In genomic region chr2:169887921-169888320, GRCm38 (mm10) we compare ENCODE assay signal across 28 mouse cellular contexts.
"Had no signal": no experiment of that assay in that cellular context is flagged by ENCODE, and none has a peak within 500 bp of the region (broad histone marks: within the 10 kb centered on the region; RNA-seq: fewer than 3 reads in every experiment).

No protein-coding gene starts in this region.

- H3K9me3 ChIP-seq: heart, embryonic 13.5 days; heart, embryonic 15.5 days; hindbrain, embryonic 10.5 days; hindbrain, embryonic 12.5 days; intestine, embryonic 15.5 days; kidney, embryonic 15.5 days; limb, embryonic 13.5 days; limb, embryonic 15.5 days; liver, embryonic 12.5 days had no signal

- H3K4me2 ChIP-seq: heart, embryonic 11.5 days; heart, embryonic 13.5 days; heart, embryonic 15.5 days; hindbrain, embryonic 12.5 days; hindbrain, embryonic 14.5 days; intestine, embryonic 15.5 days; kidney, embryonic 15.5 days; limb, embryonic 13.5 days; limb, embryonic 15.5 days; liver, embryonic 12.5 days had no signal

- H3K27ac ChIP-seq: heart, adult 2 months; heart, embryonic 13.5 days; heart, embryonic 15.5 days; hindbrain, embryonic 10.5 days; hindbrain, embryonic 12.5 days; hindbrain, embryonic 14.5 days; intestine, embryonic 15.5 days; kidney, embryonic 15.5 days; kidney, postnatal 0 days; limb, embryonic 13.5 days; limb, embryonic 15.5 days; liver, embryonic 12.5 days; liver, embryonic 14.5 days had no signal

- H3K36me3 ChIP-seq: heart, embryonic 15.5 days; hindbrain, embryonic 10.5 days; hindbrain, embryonic 12.5 days; intestine, embryonic 15.5 days had no signal

- H3K4me1 ChIP-seq: heart, embryonic 13.5 days; heart, embryonic 15.5 days; intestine, embryonic 15.5 days; limb, embryonic 15.5 days; liver, embryonic 12.5 days had no signal

- H3K9ac ChIP-seq: heart, embryonic 13.5 days; heart, embryonic 15.5 days; hindbrain, embryonic 12.5 days; hindbrain, embryonic 14.5 days; intestine, embryonic 15.5 days; kidney, embryonic 15.5 days; limb, embryonic 13.5 days; limb, embryonic 15.5 days; liver, embryonic 12.5 days; liver, embryonic 14.5 days had no signal

- DNase-seq: gastrocnemius, postnatal 14 days; gastrocnemius, postnatal 36 days; heart, adult 2 months; heart, postnatal 14 days; heart, postnatal 4 days; kidney, adult 11 months; kidney, adult 2 months; kidney, adult 9 months; kidney, postnatal 14 days; kidney, postnatal 36 days; layer of hippocampus, adult 9-11 months; layer of hippocampus, postnatal 36 days; left cerebral cortex, postnatal 4 days had no signal

- H3K4me3 ChIP-seq: heart, adult 2 months; heart, embryonic 13.5 days; heart, embryonic 15.5 days; hindbrain, embryonic 10.5 days; hindbrain, embryonic 12.5 days; intestine, embryonic 15.5 days; kidney, embryonic 15.5 days; limb, embryonic 13.5 days; limb, embryonic 15.5 days; liver, embryonic 12.5 days had no signal

- H3K27me3 ChIP-seq: heart, embryonic 13.5 days; heart, embryonic 15.5 days; hindbrain, embryonic 12.5 days; intestine, embryonic 15.5 days; kidney, embryonic 15.5 days; limb, embryonic 13.5 days; limb, embryonic 15.5 days; liver, embryonic 12.5 days had no signal

- ATAC-seq: hindbrain, embryonic 16.5 days; inflammation-experienced regulatory T-cells, adult 6 months; intestine, embryonic 15.5 days; liver, embryonic 12.5 days had no signal
